Mouse (Mus musculus): ENCODE results near the gene Snx6.
"Not testable (repeated sequence)": the region's sequence is repeated elsewhere in the genome, so short reads cannot be mapped to it uniquely, and the experiment has no call there.

Snx6 gene

DNA sequence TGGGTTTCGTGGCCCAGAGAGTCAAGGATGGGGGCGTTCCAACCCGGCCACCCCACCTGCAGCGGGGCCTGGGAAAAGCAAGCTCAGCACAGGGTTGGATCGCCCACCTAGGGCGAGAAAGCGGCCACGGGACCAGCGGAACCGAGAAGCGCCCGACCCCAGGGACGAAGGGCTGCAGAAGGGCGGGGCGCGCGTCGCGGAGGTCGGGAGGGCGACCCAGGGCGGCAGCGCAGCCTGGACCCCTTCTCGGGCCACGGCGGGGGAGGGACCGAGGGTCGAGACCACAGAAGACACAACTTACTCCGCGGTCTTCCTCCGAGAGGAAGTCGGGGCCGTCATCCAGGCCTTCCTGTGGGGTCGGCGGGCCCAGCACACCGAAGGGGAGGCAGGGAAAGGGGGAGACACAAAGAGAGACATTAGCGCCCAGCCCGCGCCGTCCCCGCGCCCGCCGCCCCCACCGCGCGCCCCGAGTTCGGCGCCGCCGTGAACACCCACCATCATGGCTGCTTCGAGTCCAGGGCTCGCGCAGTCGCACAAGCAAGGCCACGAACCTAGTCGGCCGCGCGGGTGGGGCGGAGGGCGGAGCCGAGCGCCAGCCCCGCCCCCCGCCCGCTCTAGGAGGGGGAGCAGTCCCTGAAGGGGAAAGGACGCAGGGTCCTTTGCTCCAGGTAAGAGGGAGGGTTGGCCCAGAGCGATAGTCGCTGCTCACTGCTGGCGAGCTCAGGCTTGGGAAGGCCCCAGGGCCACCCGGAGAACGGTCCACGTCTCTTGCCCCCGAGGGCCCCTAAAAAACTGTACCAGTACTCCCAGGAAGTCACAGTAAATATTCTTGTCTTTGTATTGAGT is at the start of gene Snx6:
Gene Snx6, minus strand, starts transcription at position 551 of the 846 bp plus-strand sequence.
- DNase-seq (ENCODE audit: low spot score), result peak; percentile 61

- no peak for DNase-seq (ENCODE audit: low spot score)
These were observed 48.9 kb upstream of the Snx6 start for GRCm38 (mm10) chr12:54844415-54844814.

GRCm38 (mm10) chr12:54841576-54841975 is 46.1 kb upstream of the Snx6 start:
- no peak for DNase-seq (ENCODE audit: low spot score)

DNA sequence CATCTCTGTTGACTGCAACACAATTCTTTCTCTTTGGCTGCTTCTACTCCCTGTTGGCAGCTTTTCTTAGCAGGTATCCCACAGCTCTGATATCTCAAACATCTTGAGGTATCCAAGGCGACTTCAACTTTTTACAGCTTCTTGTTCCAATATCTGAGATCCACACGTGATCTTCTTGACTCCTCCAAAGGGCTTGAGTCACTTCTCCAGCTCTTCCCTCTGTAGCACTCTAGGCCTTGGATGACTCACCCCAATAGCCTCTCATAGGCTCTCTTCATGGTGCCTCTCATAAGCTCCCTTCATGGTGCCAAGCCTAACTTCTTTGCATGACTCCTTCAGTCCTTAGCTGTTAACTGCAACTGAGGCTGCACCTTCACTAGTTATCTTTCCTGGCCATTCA is 44.3 kb upstream of the Snx6 start:
- DNase-seq (ENCODE audit: low spot score), result no peak

- no peak for DNase-seq (ENCODE audit: low spot score)
These were observed 43.4 kb upstream of the Snx6 start for GRCm38 (mm10) chr12:54838931-54839330.

GRCm38 (mm10) chr12:54835608-54836570 is 40.4 kb upstream of the Snx6 start:
- DNase-seq (ENCODE audit: low spot score), result no peak

- DNase-seq (ENCODE audit: low spot score), result peak; percentile 61
These were observed 39.5 kb upstream of the Snx6 start for GRCm38 (mm10) chr12:54834925-54835447.

DNA sequence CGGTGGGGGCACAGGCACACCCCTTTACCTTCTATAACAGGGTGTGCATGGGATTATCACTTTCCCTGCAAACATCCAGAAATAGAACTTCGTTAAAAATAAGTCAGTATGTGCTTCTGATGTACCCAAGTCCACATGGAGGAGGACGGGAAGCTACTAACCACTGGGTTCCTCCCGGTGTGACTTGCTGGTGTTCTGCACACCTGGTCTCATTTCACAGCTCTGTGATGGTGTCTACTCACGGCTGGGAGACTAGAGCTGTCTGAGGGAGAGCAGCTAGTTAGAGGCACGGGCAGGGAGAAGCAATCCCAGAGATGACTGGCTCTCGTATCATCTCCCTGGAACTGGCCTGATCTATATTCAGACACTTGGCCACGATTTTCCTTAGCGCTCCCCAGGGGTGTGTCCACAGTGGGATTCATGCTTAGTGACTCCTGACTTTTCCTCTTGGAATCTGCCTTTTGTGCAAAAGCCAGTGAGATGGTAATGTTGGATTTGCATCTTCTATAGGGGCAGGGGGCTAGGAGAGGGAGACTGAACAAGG is 38.4 kb upstream of the Snx6 start:
- DNase-seq (ENCODE audit: low spot score), result no peak

DNA sequence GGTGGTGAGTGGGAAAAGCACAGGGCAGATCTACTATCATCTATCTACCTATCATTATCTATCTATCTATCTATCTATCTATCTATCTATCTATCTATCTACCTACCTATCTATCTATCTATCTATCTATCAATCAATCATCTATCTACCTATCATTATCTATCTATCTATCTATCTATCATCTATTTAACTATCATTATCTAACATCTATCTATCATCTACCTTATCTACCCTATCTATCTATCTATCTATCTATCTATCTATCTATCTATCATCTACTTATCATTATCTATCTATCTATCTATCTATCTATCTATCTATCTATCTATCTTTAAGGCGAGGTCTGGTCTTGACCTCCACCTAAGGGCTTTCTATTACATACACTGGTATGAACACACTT is 36.4 kb upstream of the Snx6 start:
- DNase-seq (ENCODE audit: low spot score), result not testable (repeated sequence)

- peak; percentile 66 for DNase-seq (ENCODE audit: low spot score)
These were observed 35.1 kb upstream of the Snx6 start for GRCm38 (mm10) chr12:54830574-54830973.

GRCm38 (mm10) chr12:54829876-54830275 is 34.4 kb upstream of the Snx6 start:
- no peak for DNase-seq (ENCODE audit: low spot score)

GRCm38 (mm10) chr12:54828043-54828442 is 32.5 kb upstream of the Snx6 start:
- no peak for DNase-seq (ENCODE audit: low spot score)

- DNase-seq (ENCODE audit: low spot score), result no peak
These were observed 29.7 kb upstream of the Snx6 start for GRCm38 (mm10) chr12:54825202-54825601.

GRCm38 (mm10) chr12:54822836-54823426 is 27.4 kb upstream of the Snx6 start:
- peak; percentile 57 for DNase-seq (ENCODE audit: low spot score)

DNA sequence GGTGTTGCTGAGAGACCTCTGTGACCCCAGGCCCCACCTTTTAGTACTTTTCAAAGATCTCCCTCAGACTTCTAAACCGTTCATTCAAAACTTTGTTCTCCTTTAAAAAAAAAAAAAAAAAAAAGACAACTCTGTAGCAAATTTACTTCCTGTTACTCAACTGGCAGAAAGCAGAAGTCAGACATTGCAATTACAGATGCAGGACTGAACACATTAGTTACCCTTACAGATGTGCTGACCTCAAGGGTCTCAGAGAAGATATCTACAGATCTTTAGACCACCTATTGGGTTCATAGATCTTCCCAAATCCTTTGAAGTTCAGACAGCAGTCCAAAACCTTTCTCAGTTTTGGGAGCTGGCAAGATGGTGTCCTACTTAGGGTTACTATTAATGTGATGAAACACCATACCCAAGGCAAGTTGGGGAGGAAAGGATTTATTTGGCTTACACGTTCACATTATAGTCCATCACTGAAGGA is 25.2 kb upstream of the Snx6 start:
- DNase-seq (ENCODE audit: low spot score), result no peak

DNA sequence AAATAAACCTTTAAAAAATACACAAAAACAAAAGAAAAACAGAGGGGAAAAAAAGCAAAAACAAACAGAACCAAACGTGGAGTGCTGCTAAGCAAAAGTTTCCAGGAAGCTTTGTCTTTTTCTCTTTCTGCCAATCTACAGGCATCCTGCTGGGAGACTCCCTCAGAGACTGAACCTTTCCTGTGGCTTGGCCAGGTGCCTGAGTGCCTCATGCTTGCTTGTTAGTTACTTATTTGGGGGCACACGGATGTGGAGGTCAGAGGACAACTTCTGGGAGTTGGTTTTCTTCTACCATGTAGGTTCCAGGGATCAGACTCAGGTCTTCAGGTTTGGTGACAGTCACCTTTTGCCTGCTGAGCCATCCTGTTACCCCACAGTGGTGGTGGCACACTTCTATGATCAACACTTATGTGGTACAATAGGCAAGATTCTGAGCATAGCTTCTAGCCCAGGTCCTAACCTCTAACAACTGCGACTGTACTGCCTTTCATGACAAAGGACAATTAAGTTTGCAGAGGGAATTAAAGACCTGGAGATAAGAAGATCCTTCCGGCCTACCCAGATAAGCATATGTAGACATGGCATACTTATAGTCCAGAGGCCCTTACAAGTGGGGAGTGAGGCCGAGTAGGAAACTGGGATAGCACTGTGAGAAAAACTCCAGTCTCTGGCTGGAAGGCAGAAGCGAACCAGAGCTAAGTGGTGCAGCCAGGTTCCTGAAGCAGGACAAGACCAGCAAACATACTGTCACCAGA is 23.9 kb upstream of the Snx6 start:
- DNase-seq (ENCODE audit: low spot score), result no peak

GRCm38 (mm10) chr12:54810142-54810541 is 14.6 kb upstream of the Snx6 start:
- DNase-seq (ENCODE audit: low spot score), result no peak

- no peak for DNase-seq (ENCODE audit: low spot score)
These were observed 12.0 kb upstream of the Snx6 start for GRCm38 (mm10) chr12:54807481-54807880.

DNA sequence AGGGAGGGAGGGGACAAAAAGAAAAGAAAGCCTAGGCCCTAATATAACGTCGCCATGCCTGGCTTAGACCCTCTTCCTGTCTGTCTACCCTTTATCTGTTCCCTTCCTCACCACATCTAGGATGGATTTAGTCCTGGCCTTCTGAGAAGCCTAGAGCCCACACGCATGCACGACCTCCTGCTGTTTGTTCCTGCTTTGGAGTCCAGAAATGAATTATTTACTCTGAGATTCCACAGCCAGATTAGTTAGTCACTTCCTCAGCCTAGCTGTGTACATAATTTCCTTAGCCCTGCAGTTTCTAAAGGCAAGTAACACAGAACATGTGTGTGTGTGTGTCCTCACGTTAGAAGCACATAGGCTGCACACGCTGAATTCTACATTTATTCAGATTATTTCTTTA is 10.6 kb upstream of the Snx6 start:
- no peak for DNase-seq (ENCODE audit: low spot score)

DNA sequence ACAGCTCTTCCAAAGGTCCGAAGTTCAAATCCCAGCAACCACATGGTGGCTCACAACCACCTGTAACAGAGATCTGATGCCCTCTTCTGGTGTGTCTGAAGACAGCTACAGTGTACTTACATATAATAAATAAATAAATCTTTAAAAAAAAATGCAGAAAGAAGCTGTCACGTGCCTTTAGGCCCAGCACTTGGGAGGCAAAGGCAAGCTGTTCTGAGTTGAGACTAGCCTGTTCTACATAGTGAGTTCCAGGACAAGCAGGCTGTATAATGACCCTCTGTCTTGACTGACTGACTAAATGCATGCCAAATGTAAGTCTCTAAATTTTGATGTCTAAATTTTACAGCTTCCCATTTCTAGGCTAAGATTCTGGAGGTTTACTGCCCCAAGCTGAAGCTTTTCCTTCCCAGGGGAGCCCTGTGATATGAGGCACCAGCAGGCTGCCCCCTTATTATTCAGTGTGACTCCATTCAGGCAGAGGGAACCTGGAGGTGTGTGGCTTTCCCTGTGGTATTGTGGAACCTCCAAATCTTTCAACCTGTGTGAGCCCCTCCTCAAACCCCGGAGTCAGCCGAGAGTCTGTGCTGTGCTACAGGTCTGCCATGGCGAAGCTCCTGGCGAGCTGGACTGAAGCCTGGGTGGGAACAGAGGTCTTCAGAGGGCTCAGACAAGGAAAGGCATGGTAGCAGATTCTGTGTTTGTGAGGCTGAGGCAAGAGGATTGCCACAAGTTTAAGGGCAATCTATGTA is 9.9 kb upstream of the Snx6 start:
- DNase-seq (ENCODE audit: low spot score), result no peak

Data from left cerebral cortex, adult 11 months (tissue).